Mouse (Mus musculus) cerebellum, adult 9-11 months (tissue): ENCODE data around the gene Asb18.

Source experiments
- DNase-seq: peaks from one replicate; pipeline ENCODE4 v3.0.0; 2022

The Asb18 gene

GRCm38 (mm10) chr1:89969072-89969713 lies 45.3 kb downstream of the Asb18 start:
- DNase-seq = peak; percentile 22

GRCm38 (mm10) chr1:89968111-89968851 lies 46.2 kb downstream of the Asb18 start:
- peak; percentile 67 for DNase-seq

- DNase-seq = peak; percentile 20
These were observed 46.9 kb downstream of the Asb18 start for GRCm38 (mm10) chr1:89967585-89967984.

- DNase-seq = no peak
These were observed 50.0 kb downstream of the Asb18 start for GRCm38 (mm10) chr1:89964426-89964825.

GRCm38 (mm10) chr1:89963296-89963695 lies 51.2 kb downstream of the Asb18 start:
- no peak for DNase-seq

- no peak for DNase-seq
These were observed 52.4 kb downstream of the Asb18 start for GRCm38 (mm10) chr1:89962092-89962491.

GRCm38 (mm10) chr1:89959393-89959792 lies 55.1 kb downstream of the Asb18 start:
- no peak for DNase-seq

GRCm38 (mm10) chr1:89943202-89943601 lies 71.3 kb downstream of the Asb18 start:
- DNase-seq = peak; percentile 67

GRCm38 (mm10) chr1:89942395-89942976 lies 72.0 kb downstream of the Asb18 start:
- no peak for DNase-seq

GRCm38 (mm10) chr1:89941701-89942381 lies 72.6 kb downstream of the Asb18 start:
- no peak for DNase-seq

GRCm38 (mm10) chr1:89940961-89941524 lies 73.4 kb downstream of the Asb18 start:
- no peak for DNase-seq

- peak; percentile 44 for DNase-seq
These were observed 74.3 kb downstream of the Asb18 start for GRCm38 (mm10) chr1:89939981-89940726.

GRCm38 (mm10) chr1:89939596-89939960 lies 74.9 kb downstream of the Asb18 start:
- DNase-seq = no peak

GRCm38 (mm10) chr1:89938884-89939595 lies 75.4 kb downstream of the Asb18 start:
- DNase-seq = no peak

- DNase-seq = no peak
These were observed 78.7 kb downstream of the Asb18 start for GRCm38 (mm10) chr1:89935493-89936348.

- no peak for DNase-seq
These were observed 79.9 kb downstream of the Asb18 start for GRCm38 (mm10) chr1:89934316-89935260.

GRCm38 (mm10) chr1:89933786-89934185 lies 80.7 kb downstream of the Asb18 start:
- no peak for DNase-seq

- DNase-seq = no peak
These were observed 81.4 kb downstream of the Asb18 start for GRCm38 (mm10) chr1:89933028-89933427.

GRCm38 (mm10) chr1:89932616-89933015 lies 81.8 kb downstream of the Asb18 start:
- DNase-seq = no peak

GRCm38 (mm10) chr1:89932021-89932423 lies 82.4 kb downstream of the Asb18 start:
- no peak for DNase-seq
